Comparison of ENCODE assay signal across 9 mouse cellular contexts in genomic region chr5:30482319-30482718, GRCm38 (mm10). TPM values are rescaled to one million over a fixed set of nuclear protein-coding genes. Genes with fewer than 3 reads are reported as not detected.
DNase-seq lines count a peak whose midpoint lies in the region; ATAC-seq lines count a peak whose summit lies in the region.
"Had no signal": no experiment of that assay in that cellular context is flagged by ENCODE, and none has a peak within 500 bp of the region (broad histone marks: within the 10 kb centered on the region; RNA-seq: fewer than 3 reads in every experiment).

No protein-coding gene starts in this region.

- no peak overlapping the region for H3K9ac ChIP-seq in neural tube, embryonic 15.5 days (replicated peaks)
- no peak overlapping the region for H3K9ac ChIP-seq in intestine, embryonic 15.5 days
- H3K9ac ChIP-seq in midbrain, embryonic 15.5 days, result no peak overlapping the region
- no peak overlapping the region for H3K9ac ChIP-seq in stomach, embryonic 14.5 days (replicated peaks; ENCODE audit: low read depth, low read length)

- DNase-seq in neural tube, embryonic 10.5 days (ENCODE audit: extremely low spot score, low spot score), result peak; percentile 79
- DNase-seq in cerebellum, postnatal 10 days, result peak; percentile 90 to 94
- peak; percentile 71 to 72 for DNase-seq in frontal cortex, postnatal 36 days (ENCODE audit: low spot score in 2 of 2)
- DNase-seq in left cerebral cortex, postnatal 4 days, result peak; percentile 82

- ATAC-seq in neural tube, embryonic 15.5 days (ENCODE audit: low FRiP score), result no peak
- ATAC-seq in intestine, embryonic 15.5 days, result peak; percentile 77
- 0 out of 2 replicates have a peak, but pooled peaks have one; percentile 30 for ATAC-seq in midbrain, embryonic 15.5 days (replicated peaks)
- peak; percentile 57; the same call in 1 of the 2 replicates for ATAC-seq in stomach, embryonic 14.5 days (ENCODE audit: insufficient number of reproducible peaks, insufficient read depth, low FRiP score, low read depth)

- H3K36me3 ChIP-seq in neural tube, embryonic 15.5 days, result no peaks in the 10 kb centered on the region
- no peaks in the 10 kb centered on the region for H3K36me3 ChIP-seq in intestine, embryonic 15.5 days
- no peaks in the 10 kb centered on the region for H3K36me3 ChIP-seq in midbrain, embryonic 15.5 days (replicated peaks)
- no peaks in the 10 kb centered on the region for H3K36me3 ChIP-seq in stomach, embryonic 14.5 days (ENCODE audit: control insufficient read depth, insufficient read depth, low read length)

- no peaks in the 10 kb centered on the region for H3K27me3 ChIP-seq in neural tube, embryonic 15.5 days (replicated peaks)
- no peaks in the 10 kb centered on the region for H3K27me3 ChIP-seq in intestine, embryonic 15.5 days (replicated peaks)
- H3K27me3 ChIP-seq in midbrain, embryonic 15.5 days (replicated peaks), result no peaks in the 10 kb centered on the region
- no peaks in the 10 kb centered on the region for H3K27me3 ChIP-seq in stomach, embryonic 14.5 days (ENCODE audit: control insufficient read depth, insufficient read depth, low read length)

- no peak overlapping the region for H3K27ac ChIP-seq in neural tube, embryonic 15.5 days (replicated peaks)
- no peak overlapping the region for H3K27ac ChIP-seq in intestine, embryonic 15.5 days
- H3K27ac ChIP-seq in midbrain, embryonic 15.5 days, result no peak overlapping the region
- H3K27ac ChIP-seq in stomach, embryonic 14.5 days (ENCODE audit: low read length), result no peak overlapping the region

- no peak overlapping the region for H3K4me3 ChIP-seq in neural tube, embryonic 15.5 days (replicated peaks)
- H3K4me3 ChIP-seq in intestine, embryonic 15.5 days (replicated peaks), result no peak overlapping the region
- no peak overlapping the region for H3K4me3 ChIP-seq in midbrain, embryonic 15.5 days
- no peak overlapping the region for H3K4me3 ChIP-seq in stomach, embryonic 14.5 days (ENCODE audit: low read depth, low read length)

- no peaks in the 10 kb centered on the region for H3K4me1 ChIP-seq in neural tube, embryonic 15.5 days
- H3K4me1 ChIP-seq in intestine, embryonic 15.5 days (replicated peaks), result no peaks in the 10 kb centered on the region
- no peaks in the 10 kb centered on the region for H3K4me1 ChIP-seq in midbrain, embryonic 15.5 days
- no peaks in the 10 kb centered on the region for H3K4me1 ChIP-seq in stomach, embryonic 14.5 days (ENCODE audit: control insufficient read depth, insufficient read depth, low read length)

- no peak overlapping the region for H3K4me2 ChIP-seq in neural tube, embryonic 15.5 days
- no peak overlapping the region for H3K4me2 ChIP-seq in intestine, embryonic 15.5 days (replicated peaks)
- H3K4me2 ChIP-seq in midbrain, embryonic 15.5 days, result no peak overlapping the region
- H3K4me2 ChIP-seq in stomach, embryonic 14.5 days (replicated peaks; ENCODE audit: low read depth, low read length), result no peak overlapping the region

- H3K9me3 ChIP-seq in neural tube, embryonic 15.5 days (replicated peaks), result no peaks in the 10 kb centered on the region
- H3K9me3 ChIP-seq in intestine, embryonic 15.5 days, result no peaks in the 10 kb centered on the region
- H3K9me3 ChIP-seq in midbrain, embryonic 15.5 days, result no peaks in the 10 kb centered on the region
- H3K9me3 ChIP-seq in stomach, embryonic 14.5 days (ENCODE audit: control insufficient read depth, low read depth, low read length), result no peaks in the 10 kb centered on the region

- intact Hi-C loops in left cerebral cortex, postnatal 4 days (cut with DNase I), result no loop called here

- 14% methylated on average over 5 of the region's 5 CpGs for WGBS in neural tube, embryonic 15.5 days
- 17% methylated on average over 5 of the region's 5 CpGs for WGBS in intestine, embryonic 15.5 days
- WGBS in midbrain, embryonic 15.5 days, result 14% methylated on average over 5 of the region's 5 CpGs
- WGBS in stomach, embryonic 14.5 days, result 20% methylated on average over 4 of the region's 5 CpGs

RNA-seq across cellular contexts. Expression of gene 1700001C02Rik, which starts 16.5 kb away (rescaled TPM):
- 0.36 and 0.65 TPM in 2 replicates for polyA plus RNA-seq in neural tube, embryonic 15.5 days (2015; fragmentation: Nextera tagmentation; extraction: Ambion mirVana)
- not detected in 2 replicates for polyA plus RNA-seq in intestine, embryonic 15.5 days (2015; fragmentation: Nextera tagmentation; extraction: Ambion mirVana)
- not detected for total RNA-seq in left cerebral cortex, postnatal 4 days (2021)
- polyA plus RNA-seq in midbrain, embryonic 15.5 days (2015; fragmentation: Nextera tagmentation; extraction: Ambion mirVana), result 0.96 and 1.2 TPM in 2 replicates
- not detected in 2 replicates for polyA plus RNA-seq in stomach, embryonic 14.5 days (2014; fragmentation: Nextera tagmentation; extraction: Ambion mirVana)
- total RNA-seq: neutrophil, adult 5-6 weeks had no signal

RNA-seq across cellular contexts. Expression of gene Otof, which starts 20.6 kb away (rescaled TPM):
- 7.2 and 7.8 TPM in 2 replicates for polyA plus RNA-seq in neural tube, embryonic 15.5 days (2015; fragmentation: Nextera tagmentation; extraction: Ambion mirVana)
- polyA plus RNA-seq in intestine, embryonic 15.5 days (2015; fragmentation: Nextera tagmentation; extraction: Ambion mirVana), result 0.66 and 0.84 TPM in 2 replicates
- total RNA-seq in left cerebral cortex, postnatal 4 days (2021), result 10 to 100 TPM in 1 of 2 experiments, 1 to 10 TPM in 1; 7.1 to 10.8 TPM
- 4.0 TPM in 2 replicates for polyA plus RNA-seq in midbrain, embryonic 15.5 days (2015; fragmentation: Nextera tagmentation; extraction: Ambion mirVana)
- 0.34 and 0.48 TPM in 2 replicates for polyA plus RNA-seq in stomach, embryonic 14.5 days (2014; fragmentation: Nextera tagmentation; extraction: Ambion mirVana)
- total RNA-seq: neutrophil, adult 5-6 weeks had no signal
